ENCODE assay signal across 18 mouse cellular contexts in genomic region chr12:46036540-46037094, GRCm38 (mm10).
"Had no signal": no experiment of that assay in that cellular context is flagged by ENCODE, and none has a peak within 500 bp of the region (broad histone marks: within the 10 kb centered on the region; RNA-seq: fewer than 3 reads in every experiment).

No protein-coding gene starts in this region.

- H3K4me1 ChIP-seq: limb, embryonic 10.5 days; limb, embryonic 13.5 days; liver, embryonic 12.5 days; liver, embryonic 15.5 days; lung, embryonic 15.5 days; megakaryocyte, embryonic 14.5 days; neural tube, embryonic 13.5 days had no signal

- H3K36me3 ChIP-seq: limb, embryonic 10.5 days; limb, embryonic 13.5 days; liver, embryonic 12.5 days; liver, embryonic 15.5 days; lung, embryonic 15.5 days; neural tube, embryonic 13.5 days had no signal

- DNase-seq: kidney, adult 2 months; kidney, postnatal 25 days; layer of hippocampus, adult 9-11 months; liver; lung, adult 18-20 months; lung, postnatal 10 days; lung, postnatal 36 days; thymus, adult 18-20 months; thymus, postnatal 36 days had no signal

- H3K4me2 ChIP-seq: limb, embryonic 13.5 days; liver, embryonic 12.5 days; liver, embryonic 15.5 days; lung, embryonic 15.5 days; neural tube, embryonic 13.5 days had no signal

- H3K4me3 ChIP-seq: layer of hippocampus, adult 2 months; limb, embryonic 10.5 days; limb, embryonic 13.5 days; liver, embryonic 12.5 days; liver, embryonic 15.5 days; lung, embryonic 15.5 days; megakaryocyte, embryonic 14.5 days; neural tube, embryonic 13.5 days had no signal

- H3K27ac ChIP-seq: kidney, postnatal 0 days; layer of hippocampus, adult 2 months; limb, embryonic 10.5 days; limb, embryonic 13.5 days; liver, embryonic 12.5 days; liver, embryonic 15.5 days; lung, embryonic 15.5 days; neural tube, embryonic 13.5 days had no signal

- H3K27me3 ChIP-seq: limb, embryonic 13.5 days; liver, embryonic 12.5 days; liver, embryonic 15.5 days; lung, embryonic 15.5 days; megakaryocyte, embryonic 14.5 days; neural tube, embryonic 13.5 days had no signal

- H3K9me3 ChIP-seq: limb, embryonic 10.5 days; limb, embryonic 13.5 days; liver, embryonic 12.5 days; liver, embryonic 15.5 days; lung, embryonic 15.5 days; megakaryocyte, embryonic 14.5 days; neural tube, embryonic 13.5 days had no signal

- ATAC-seq: liver, embryonic 12.5 days had no signal

- H3K9ac ChIP-seq: limb, embryonic 13.5 days; liver, embryonic 12.5 days; liver, embryonic 15.5 days; lung, embryonic 15.5 days; neural tube, embryonic 13.5 days had no signal
